Mouse (Mus musculus): ENCODE measurements around the gene Fbxw15.

DNA sequence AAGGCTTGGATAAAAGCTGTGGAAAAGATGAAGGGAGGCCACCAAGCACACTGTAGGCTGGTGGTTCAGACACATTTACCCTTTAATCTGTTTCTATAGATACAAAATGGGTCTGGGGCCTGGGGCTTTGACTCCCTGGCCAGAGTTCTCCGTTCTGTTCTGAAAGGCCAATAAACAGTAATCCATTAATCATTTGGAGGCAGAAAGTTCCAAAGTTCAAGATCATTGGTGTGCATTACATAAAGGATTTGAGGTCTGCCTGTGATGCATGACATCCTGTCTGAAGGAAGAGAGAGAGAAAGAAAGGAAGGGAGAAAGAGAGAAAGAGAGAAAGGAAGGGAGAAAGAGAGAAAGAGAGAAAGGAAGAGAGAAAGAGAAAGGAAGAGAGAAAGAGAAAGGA is 2.5 kb downstream of the Fbxw15 start:
- TF ChIP-seq CTCF (IDR thresholded peaks at IDR 0.05; ENCODE audit: insufficient read depth, low read depth, low read length), result no peak
- TF ChIP-seq POLR2A (IDR thresholded peaks at IDR 0.05; ENCODE audit: insufficient read depth, low read depth, low read length), result no peak
